Mouse (Mus musculus) T-helper 1 cell (primary cell): ENCODE results near the gene Cdkn2a.

ENCODE experiments used
- in situ Hi-C: fragments of 300-600 bp; cut with MboI, MseI; formaldehyde crosslinking; loops from one replicate; pipeline ENCODE4 v1.15.1; 2025; ENCODE audit warnings: high pct_unique_total_duplicates

The Cdkn2a gene

DNA sequence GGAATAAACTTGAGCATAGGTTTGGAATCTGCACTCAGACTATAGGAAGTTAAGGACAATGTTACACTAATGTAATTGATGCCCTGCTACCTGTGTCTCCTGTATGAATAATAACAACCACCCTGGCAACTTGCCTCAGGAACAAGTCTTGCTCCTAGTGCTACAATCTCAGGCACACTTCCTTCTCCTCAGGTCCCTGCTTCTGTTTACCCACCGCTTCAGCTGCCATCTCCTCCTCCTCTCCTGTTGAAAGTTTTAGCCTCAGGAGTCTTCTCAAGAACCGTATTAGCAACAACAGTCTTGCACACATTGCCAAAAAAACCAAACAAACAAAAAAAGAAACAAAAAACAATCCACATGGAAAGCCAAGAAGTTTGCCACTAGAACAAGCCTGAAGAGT lies 14.8 kb downstream of the Cdkn2a start:
- in situ Hi-C loops, result loop anchor here (5.0 kb wide), 1 partner anchor 248 kb away; no protein-coding TSS in a partner anchor

GRCm38 (mm10) chr4:89277381-89277940 lies 17.0 kb downstream of the Cdkn2a start:
- in situ Hi-C loops, result loop anchor here (5.0 kb wide), 1 partner anchor 250 kb away; no protein-coding TSS in a partner anchor

- in situ Hi-C loops, result loop anchor here (5.0 kb wide), 1 partner anchor 251 kb away; no protein-coding TSS in a partner anchor
Observed at GRCm38 (mm10) chr4:89276669-89277219, 17.7 kb downstream of the Cdkn2a start.

DNA sequence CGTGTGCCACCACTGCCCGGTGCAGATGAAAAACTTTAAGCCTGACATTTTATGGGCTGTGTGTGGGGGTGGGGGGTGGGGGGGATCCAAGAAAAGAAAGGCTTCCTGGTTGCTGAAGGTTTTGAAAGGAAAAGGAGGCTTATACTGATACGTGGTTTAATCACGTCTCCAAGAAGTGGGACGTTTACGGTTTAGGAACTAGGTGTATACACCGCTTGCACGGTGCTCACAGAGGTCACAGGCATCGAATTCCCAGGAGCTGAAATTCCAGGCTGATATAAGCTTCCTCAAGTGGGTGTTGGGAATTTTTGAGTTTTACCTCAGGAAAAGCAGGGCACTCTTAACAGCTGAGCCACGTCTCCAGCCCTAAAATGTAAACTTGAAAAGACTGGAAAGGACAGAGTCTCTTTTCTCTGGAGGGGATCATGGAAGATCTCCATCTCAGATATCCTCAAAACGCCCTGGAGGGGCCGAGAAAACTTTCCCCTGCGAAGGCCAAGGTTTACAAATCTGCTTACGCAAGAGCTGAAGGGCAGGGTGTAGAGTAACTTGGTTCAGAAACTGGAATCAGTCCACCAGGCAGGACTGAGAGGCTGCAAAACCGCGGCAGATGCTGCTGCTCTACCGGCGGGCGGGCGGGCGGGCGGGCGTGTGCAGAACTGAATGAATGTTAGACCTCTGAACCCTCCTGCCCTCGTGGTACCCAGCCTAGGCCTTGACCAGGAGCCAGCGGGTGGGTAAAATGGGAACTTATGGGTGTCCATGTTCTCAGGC lies 18.5 kb downstream of the Cdkn2a start:
- in situ Hi-C loops, result loop anchor here (5.0 kb wide), 1 partner anchor 251 kb away; no protein-coding TSS in a partner anchor

DNA sequence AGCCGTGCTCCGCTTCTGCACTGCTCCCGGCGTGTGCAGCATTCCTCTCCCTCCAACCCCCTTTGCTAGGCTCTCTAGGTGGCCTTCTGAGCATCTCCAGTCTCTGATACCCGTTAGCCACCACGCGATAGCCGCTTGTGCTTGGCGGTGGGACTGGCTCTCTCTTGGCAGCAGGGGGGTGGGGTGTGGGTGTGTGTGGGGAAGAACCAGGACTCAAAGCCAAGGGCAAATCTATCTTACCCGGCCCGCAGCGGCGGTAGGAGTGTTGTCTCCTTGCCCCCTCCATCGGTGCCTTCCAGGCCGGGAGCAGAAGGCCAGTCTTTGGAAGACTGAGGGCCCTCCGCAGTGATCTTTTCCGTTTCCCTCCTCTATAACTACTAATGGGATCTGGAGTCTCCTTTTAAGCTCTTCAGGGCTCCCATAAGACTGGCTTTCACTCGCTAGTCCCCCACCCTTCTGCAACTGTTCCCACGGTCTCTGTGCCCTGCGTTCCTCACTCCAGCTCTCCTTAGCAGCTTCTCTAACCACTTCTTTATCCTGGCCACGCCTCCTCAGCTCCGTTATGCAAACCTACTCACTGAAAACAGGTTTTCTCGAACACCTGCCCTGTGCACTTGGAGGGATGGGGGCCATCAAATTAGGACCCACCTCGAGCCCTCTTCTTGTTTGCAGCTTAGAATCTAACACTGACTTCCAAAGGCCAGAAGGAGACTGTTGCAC lies 19.5 kb downstream of the Cdkn2a start:
- in situ Hi-C loops, result loop anchor here (5.0 to 25.0 kb wide), 2 partner anchors 252 to 412 kb away; partner anchors contain the start of gene Dmrta1

DNA sequence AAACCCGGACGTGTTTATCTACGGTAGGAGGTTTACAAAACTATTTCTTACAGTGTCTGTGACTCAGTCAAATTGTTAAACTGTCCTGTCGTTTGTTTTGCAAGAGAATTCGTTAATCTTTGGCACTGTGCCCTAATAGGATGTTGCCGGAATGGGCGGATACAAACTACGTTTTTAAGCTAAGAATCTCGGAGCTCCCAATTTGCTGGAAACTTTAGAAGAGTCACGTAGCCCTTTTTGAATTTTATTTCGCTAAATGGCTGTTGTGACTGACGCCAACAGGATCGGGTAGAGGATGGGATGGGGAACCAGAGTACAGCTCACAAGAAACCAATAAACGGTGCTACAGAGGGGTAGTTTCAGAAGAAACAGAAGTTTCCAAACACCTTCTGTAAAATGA lies 20.4 kb downstream of the Cdkn2a start:
- in situ Hi-C loops, result loop anchor here (25.0 kb wide), 1 partner anchor 413 kb away; the partner anchor contains the start of gene Dmrta1

DNA sequence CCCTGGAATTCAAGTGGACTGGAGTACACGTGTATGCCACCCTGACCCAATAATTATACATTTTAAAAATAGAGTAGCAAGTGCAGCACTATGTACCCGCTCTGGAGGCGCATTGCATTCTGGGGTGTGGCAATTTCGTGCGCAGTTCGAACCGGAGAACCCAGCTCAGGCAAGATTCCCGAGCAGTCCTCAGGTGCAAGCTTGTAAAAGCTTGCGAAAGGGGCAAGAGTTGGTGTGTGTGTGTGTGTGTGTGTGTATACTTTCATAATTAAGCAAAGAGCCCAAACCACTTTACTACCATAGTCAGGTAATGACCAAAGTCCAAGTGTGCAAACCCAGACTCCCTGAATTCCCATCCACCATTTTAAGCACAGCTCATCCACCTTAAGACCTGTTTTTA lies 20.9 kb downstream of the Cdkn2a start:
- in situ Hi-C loops, result loop anchor here (25.0 kb wide), 1 partner anchor 414 kb away; the partner anchor contains the start of gene Dmrta1

DNA sequence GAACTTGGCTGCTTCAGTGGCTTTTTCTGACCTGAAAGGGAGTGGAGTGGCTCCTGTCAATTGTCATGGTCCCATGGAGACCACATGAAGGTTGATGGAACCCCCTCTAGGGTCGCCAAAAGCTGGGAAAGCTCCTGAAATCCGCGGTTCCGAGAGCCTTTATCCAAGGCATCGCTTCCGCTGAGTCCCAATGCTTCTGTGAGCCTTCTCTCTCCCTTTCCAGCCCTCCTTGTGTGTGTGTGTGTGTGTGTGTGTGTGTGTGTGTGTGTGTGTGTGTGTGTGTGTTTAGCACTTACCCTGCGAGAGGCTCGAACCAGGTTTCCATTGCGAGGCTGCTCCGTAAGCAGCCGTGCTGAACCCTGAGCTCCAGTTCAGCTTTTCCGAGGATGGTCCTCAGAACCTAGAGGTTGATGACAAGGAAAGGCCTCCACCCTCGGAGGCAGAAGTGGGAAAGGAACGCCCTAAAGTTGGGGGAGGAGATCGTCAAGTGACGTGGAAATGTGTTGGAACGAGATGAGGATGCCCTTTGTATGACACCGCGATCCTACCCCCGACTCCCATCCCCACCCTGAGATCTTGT lies 21.4 kb downstream of the Cdkn2a start:
- in situ Hi-C loops, result loop anchor here (25.0 kb wide), 1 partner anchor 414 kb away; the partner anchor contains the start of gene Dmrta1

- in situ Hi-C loops, result loop anchor here (25.0 kb wide), 1 partner anchor 415 kb away; the partner anchor contains the start of gene Dmrta1
Observed at GRCm38 (mm10) chr4:89272101-89272718, 22.2 kb downstream of the Cdkn2a start.

DNA sequence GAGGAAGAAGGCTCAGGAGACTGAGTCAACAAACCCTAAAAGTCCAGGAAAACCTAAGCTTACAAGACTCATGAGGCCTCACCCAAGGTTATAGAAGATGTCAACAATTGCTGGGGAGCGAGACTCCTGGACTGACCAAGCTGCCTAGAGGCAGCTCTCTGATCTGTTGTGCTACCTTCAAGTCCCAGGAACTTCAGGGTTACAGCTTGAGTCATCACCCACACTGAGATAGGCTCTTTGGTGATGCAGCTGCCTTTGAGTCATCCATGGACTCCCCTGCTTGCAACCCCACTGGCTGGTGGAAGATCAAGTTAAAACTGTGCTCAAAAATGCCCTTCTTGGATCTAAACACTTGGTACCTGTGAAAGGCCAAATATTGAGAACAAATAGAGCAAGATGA lies 36.7 kb downstream of the Cdkn2a start:
- in situ Hi-C loops, result loop anchor here (25.0 kb wide), 1 partner anchor 430 kb away; the partner anchor contains the start of gene Dmrta1

GRCm38 (mm10) chr4:89234446-89234845 lies 60.0 kb downstream of the Cdkn2a start:
- in situ Hi-C loops, result no loop called here
